Mouse (Mus musculus): ENCODE data around the gene Fscn1. TPM values are rescaled to one million over a fixed set of nuclear protein-coding genes. Genes with fewer than 3 reads are reported as not detected.

Gene Fscn1
- total RNA-seq (2021), result 10 to 100 TPM; 18.2 to 21.6 TPM
- long read RNA-seq, experiment 1, transcript Fscn1-201 (5 exons, 2,675 nt), result major isoform, 34 of 36 reads
- long read RNA-seq, experiment 1, partial matches to known transcripts, result 0 of 36 reads
- long read RNA-seq, experiment 1, other reads (novel, unspliced or antisense), result 2 of 36 reads
- long read RNA-seq, experiment 2, transcript Fscn1-201 (5 exons, 2,675 nt), result major isoform, 9 of 12 reads
- long read RNA-seq, experiment 2, partial matches to known transcripts, result 0 of 12 reads
- long read RNA-seq, experiment 2, other reads (novel, unspliced or antisense), result 3 of 12 reads

DNA sequence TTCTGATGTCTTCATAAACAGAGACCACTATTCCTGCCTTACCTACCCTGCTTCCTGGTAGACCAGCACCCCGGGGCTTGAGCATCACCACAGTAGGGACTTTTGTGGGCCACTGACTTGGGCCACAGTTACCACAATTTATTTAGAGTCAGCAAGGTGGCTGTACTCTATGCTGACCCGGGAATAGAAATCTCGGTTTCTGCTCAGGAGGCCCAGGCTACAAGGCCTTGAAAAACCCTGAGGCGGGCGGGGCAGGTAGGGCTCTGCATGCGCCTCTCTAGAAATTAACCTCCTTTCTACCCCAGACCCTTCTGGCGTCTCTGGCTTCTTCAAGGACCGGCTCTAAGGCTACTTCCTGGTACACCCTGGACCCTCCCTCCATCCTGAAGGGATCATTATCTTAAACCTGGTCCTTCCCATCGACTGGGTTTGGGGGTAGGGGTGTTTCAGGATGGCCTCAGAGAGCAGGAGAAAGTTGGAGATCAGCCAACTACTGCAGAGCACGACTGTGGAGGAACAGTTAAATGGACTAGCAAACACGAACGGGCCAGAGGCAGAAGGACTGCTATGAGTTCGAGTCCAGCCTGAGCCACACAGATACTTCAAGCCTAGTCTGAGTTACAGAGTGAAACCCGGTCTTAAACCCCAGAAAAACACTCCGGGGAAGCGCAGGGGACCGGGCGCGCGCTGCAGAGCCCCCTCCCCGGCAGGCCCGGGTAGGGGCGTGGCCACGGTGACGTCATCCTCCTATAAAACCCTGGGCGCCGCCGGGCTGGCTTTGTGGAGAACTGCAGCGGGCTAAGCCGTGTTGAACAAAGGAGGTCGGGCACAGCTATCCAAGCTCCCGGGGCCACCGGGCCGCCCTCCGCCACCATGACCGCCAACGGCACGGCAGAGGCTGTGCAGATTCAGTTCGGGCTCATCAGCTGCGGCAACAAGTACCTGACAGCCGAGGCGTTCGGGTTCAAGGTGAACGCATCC lies at the start of gene Fscn1:
Gene Fscn1, plus strand, starts transcription at position 768 of the 981 bp plus-strand sequence.
- peak; percentile 87 to 90 for DNase-seq

DNA sequence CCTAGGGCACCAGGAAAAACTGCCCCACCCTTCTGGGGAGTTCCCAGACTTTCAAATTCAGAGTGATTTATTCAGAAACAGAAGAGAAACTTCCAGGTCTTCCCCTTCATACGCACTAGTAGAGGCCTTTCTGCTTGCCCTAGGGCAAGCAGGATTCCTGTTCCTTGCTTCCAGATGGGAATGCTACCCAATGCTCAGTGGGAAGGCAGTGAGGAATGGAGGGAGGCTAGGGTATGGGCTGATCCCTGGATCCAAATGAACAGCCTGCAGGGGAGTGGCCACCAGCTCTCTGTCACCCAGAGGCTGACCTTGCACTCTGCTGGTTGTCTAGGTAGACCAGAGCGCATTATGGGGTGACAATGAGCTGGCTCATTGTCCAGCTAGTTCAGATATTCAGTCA lies 48.5 kb upstream of the Fscn1 start:
- no peak for DNase-seq

DNA sequence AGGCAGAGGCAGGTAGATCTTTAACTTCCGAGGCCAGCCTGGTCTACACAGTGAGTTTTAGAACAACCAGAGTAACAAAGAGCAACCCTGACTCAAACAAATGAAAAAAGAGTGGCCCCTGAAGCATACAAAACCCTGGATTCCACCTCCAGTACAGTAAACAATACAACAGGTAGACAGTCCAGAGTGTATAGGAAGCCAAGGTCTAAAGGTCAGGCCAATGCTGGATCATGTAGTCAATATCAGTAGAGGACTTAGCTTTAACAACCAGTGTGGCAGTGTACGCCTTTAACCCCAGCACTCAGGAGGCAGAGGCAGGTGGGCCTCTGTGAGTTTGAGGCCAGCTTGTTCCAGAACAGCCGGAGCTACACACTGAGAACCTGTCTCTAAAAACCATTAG lies 47.8 kb upstream of the Fscn1 start:
- no peak for DNase-seq

DNA sequence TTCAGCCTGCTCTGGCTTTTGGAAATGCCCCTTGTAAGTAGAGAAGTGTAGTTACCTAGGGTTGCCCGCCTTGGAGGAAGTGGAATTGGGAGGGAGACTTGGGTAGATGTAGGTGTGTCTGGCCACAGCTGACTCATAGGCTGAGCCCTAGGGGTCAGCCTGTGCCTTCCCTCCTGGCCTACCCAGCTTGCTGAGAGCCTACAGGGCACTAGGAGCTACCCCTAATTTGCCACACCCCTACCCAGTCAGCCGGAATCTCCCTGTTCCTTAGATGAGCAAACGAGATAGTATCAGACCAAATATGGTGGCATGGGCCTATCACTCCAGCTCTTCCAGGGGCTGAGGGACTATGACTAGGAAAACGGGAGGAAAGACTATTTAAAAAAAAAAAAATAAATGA lies 47.4 kb upstream of the Fscn1 start:
- DNase-seq, result no peak

DNA sequence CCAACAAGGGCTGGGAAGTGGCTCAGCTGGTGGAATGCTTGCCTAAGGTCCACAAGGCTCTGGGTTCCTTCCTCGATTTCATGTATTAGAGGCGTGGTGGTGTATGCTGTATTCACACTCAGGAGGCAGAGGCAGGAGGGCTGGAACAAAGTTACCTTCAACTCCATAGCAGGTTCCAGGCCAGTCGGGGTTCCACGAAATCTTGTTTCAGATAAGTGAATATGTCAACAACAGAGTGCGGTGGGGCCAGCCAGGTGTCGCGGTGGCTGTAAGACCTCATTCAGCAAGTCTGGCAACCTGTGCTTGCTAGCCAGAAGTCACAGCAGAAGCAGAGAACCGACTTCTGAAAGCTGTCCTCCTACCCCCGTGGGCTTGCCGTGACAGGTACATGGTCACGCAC lies 44.9 kb upstream of the Fscn1 start:
- DNase-seq, result no peak

DNA sequence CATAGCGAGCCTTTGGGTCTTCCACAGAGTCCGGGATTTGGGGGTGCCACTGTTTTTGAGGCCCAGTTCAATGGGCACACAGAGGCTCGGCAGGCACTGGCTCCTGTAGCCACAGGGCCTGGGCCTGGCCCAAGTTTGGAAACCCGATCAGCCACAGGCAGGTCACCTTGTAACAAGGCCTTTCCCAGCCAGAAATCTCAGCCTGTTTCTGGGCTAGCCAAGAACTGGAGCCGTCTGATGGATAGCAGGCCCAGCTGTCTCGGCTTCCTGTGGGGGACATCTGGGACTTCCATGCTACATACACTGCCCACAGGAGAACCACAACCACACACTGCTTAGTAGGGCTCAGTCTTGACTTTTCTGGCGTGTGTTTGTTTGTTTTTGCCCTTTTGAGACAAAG lies 43.5 kb upstream of the Fscn1 start:
- DNase-seq, result peak; percentile 41 to 70

DNA sequence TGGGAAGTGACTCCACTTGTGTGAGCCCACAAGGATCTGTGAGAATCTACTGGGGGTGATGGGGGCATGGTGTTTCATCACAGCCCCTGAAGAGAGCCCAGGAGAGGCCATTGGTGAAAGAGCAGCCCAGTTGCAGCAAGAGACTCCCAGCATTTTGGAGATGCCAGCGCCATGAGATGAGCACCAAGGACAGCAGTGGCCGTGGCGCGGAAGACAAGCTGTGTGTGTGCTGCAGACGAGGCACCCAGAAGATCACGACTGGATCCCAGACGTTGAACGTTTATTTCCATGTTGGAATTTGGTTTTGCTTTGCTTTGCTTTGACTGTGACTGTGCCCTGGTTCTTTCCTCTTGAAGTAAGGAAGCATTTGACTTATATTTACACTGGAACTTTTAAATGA lies 42.7 kb upstream of the Fscn1 start:
- DNase-seq, result no peak

DNA sequence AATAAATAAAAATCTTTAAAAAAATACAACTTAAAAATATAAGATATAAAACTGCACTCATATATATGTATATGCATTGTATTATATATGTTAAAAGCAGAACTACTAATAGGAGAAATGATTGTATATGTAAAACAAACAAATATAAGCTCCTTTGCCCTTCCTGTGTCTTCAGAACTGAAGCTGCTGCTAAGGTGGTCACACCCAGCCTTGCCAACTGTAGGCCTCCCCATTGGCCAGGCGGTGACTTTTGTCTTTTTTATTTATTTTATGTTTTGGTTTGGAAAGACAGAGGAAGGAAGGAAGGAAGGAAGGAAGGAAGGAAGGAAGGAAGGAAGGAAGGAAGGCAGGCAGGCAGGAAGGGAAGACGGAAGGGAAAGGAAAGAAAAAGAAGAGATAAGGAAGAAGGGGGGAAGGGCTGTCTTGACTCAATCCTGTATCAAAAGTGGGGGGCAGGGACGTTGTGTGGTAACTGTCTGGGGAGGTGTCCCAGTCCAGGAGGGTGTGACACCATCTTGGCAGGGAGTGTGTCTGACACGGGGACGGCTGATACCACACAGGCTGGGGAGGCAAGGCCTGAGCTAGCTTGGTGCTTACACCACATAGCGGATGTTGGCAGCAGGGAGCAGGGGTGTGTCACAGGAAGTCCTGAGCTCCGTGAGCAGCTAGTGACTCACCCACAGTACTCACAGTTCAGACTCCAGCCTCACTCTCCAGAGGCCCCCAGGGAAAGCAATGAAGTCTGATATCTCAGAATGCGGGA lies 39.7 kb upstream of the Fscn1 start:
- peak; percentile 89 to 96 for DNase-seq

DNA sequence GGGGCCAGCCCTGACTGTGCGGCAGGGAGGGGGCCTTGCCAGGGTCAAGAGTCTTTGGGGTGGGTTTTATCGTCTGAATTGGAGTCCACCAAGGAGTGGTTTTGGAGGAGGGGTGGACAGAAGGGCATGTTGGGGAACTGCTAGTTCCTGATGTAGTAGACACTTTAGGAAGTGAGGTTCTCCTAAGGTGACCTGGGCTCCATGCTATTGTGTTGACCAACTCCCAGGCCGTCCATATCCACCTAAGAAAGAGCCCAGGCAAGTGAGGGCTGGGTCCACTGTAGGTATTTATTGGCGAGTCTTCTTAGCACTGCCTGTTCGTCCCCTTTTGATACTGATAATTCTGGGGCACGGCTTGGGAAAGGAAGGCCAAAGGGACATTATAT lies 39.1 kb upstream of the Fscn1 start:
- no peak for DNase-seq

DNA sequence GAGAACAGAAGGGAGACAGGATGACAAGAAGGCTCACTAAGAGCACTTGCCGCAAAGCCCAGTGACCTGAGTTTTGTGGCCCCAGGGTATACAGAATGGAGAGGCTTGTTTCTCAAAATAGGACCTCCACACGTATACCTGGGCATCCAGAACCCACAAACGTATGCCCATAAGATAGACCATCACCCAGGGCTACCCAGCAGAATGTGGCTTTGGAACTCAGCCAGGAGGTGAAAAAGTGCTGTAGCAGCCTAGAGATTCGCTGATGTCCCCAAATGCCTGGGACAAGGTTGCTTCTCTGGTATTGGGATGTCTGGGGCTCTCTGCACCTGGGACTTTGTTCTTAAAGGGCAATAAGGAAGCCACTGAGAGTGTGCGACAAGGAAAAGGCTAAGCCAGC lies 37.9 kb upstream of the Fscn1 start:
- no peak for DNase-seq

DNA sequence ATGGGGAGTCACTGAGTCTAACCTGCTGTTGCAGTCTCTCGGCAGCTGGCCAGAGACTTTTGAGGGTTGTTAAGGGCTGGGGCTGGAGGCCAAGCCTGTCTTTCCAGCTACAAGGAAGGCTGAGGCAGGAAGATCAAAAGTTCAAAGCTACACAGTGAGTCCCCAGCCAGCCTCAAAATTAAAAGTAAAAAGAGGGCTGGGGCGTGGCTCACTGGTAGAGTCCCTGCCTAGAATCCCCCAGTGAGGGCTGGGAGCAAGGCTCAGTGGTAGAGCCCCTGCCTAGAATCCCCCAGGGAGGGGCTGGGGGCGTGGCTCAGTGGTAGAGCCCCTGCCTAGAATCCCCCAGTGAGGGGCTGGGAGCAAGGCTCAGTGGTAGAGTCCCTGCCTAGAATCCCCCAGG lies 36.4 kb upstream of the Fscn1 start:
- DNase-seq, result no peak

DNA sequence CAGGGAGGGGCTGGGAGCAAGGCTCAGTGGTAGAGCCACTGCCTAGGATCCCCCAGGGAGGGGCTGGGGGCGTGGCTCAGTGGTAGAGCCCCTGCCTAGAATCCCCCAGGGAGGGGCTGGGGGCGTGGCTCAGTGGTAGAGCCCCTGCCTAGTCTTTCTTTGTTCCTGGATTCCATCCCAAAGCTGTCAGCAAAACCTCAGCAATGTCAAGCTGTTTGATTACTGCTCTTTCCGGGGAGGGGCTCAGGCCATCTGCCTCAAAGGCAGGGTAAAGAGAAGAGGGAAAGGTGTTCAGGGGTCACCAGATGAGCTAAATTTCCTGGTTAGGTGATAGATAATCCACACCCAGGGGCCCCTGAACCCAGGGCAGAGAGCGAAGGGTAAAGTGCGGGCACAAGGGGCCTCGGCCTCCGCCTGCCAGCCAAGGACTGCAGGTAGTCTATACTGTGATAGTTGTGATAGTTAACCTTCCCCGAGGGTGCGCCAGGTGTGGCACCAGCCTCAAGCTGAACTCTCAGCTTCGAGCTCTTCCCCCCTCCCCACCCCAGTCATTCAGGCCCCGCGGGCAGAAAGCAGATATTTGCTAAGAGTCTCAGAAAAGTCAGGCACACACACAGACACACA lies 35.7 kb upstream of the Fscn1 start:
- DNase-seq, result no peak

DNA sequence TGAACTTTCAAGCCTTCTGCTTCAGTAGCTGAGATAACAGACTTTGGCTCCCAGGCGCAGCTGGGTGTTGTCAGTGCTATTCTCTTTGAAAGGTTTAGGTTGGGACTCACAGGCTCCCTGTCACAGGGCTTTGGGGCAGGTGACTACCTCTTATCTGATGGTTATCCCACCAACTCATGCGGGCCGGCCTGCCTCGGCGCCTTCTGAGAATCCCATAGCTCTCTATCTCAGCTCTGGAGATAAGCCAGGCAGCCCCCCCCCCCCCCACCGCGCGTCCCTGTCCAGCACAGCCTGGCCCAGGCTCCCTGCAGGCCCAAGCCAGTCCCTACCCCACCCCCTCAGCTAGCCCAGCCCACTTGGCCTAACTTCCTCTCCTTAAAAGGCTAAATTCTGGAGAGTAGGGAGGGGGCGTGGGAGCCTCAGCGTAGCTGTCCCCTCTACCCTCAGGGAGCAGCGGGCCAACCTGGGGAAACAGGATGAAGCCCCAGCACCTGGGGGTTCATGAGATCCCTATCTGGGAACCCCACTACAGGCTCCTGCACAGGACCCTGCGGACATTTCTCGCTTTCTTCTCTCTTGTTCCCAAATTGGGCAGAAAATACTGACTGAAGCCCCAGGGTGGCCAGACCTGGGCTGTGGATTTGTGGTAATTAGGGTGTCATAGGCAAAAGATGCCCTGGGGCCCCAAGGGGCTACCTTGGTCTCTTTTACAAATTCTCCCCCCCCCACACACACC lies 33.8 kb upstream of the Fscn1 start:
- peak; percentile 83 to 86 for DNase-seq

DNA sequence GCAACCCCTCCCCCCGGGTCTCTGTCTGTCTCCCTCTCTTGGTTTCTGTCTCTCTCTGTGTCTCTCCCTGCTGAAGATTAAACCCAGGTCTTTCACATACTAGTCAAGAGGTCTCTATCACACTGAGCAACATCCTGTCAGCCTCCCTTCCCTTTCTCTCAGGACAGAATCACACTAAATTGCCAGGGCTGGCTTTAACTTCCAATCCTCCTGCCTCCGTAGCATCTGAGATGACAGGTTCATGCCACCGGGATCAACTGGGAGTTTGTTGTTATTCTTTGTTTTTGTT lies 33.3 kb upstream of the Fscn1 start:
- no peak for DNase-seq

DNA sequence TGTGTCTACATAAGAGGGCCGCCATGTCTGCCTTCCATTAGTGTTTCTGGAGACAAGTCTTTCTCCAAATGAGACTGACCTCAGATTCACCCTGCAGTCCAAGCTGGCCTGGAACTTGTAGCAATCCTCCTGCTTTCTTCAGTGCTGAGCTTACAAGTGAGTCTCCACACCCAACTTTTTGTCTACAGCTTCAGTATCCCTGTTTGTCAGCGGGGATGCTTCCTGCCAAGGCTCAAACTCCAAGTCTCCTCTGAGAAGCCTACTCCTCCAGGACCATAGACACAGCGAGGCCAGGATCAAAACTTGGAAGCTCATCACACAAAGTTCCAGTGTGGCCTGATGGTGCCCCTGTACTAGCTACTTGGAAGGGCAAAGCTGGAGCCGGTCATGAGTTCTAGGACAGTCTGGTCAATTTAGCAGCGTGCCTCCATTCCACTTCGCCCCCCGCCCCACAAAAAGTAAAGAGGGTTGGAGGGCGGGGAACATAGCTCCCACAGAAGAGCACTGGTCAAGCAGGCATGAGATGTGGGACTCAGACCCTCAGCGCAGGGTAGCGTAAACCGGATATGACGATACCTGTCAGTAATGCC lies 32.7 kb upstream of the Fscn1 start:
- no peak for DNase-seq

DNA sequence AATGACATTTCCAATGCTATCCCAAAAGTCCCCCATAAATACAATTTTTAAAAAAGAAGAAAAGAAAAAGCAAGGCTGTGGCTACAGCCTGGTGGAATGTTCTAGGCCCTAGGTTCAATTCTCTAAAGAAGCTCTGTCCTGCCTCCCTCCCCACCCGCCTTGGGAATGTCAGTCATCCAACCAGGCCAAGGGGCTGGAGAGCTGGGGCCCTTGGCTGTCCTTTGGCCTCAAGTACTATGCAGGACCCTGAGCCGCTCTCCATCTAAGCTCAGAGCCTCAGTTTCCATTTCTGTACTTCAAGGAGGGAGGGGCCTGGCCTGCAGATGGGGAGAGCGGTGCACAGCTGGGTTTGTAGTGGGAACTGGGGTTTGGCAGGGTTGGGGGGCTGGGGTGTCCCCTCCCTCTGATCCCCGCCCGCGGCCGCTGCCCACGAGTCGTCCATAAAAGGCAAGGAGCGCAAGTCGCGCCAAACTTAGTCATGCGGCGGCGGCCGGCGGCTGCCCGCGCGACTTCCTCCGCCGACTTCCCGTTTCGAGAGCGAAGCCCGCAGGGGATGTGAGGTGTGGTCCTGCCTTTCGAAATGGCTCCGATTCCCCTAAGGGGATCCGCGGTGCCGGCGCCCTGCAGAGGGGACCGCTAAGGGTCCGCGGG lies 31.3 kb upstream of the Fscn1 start:
- DNase-seq, result peak; percentile 91 to 96

DNA sequence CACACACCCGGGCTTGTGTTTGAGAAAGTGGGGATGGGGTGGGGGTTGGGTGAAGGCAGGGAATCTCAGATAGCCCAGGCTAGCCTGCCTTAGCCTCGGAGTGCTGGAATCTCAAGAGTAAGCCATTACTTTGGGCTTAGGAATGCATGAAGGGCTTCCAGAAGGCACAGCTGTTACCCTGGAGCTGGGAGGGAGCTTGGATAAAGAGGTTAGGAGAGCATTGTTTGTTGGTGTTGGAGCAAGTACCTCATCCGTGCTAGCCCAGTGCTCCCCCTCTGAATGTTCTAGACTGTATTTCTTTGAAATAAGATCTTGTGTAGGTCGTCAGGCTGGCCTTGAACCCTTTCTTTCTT lies 30.8 kb upstream of the Fscn1 start:
- no peak for DNase-seq

DNA sequence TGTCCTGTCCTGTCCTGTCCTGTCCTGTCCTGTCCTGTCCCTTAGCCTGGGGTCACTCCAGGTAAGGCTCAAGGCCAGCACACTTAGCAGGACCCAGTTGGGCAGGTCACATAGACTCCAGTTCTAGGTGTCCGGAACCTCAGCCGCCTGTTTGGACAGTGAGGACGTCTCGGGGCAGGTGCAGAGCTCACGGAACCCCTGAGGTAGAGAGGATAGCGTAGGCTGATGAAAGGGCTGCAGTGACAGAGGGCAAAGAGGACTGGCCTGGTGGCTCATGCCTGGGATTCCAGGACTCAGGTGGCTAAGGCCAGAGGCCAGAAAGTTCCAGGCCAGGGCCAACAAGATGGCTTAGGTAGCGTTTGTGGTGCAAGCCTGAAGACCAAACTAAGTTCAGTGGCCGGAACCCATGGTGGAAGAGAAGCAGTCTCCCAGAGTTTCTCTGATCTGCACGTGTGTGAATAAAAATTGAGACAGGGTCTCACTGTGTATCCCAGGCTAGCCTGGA lies 28.9 kb upstream of the Fscn1 start:
- DNase-seq, result no peak

DNA sequence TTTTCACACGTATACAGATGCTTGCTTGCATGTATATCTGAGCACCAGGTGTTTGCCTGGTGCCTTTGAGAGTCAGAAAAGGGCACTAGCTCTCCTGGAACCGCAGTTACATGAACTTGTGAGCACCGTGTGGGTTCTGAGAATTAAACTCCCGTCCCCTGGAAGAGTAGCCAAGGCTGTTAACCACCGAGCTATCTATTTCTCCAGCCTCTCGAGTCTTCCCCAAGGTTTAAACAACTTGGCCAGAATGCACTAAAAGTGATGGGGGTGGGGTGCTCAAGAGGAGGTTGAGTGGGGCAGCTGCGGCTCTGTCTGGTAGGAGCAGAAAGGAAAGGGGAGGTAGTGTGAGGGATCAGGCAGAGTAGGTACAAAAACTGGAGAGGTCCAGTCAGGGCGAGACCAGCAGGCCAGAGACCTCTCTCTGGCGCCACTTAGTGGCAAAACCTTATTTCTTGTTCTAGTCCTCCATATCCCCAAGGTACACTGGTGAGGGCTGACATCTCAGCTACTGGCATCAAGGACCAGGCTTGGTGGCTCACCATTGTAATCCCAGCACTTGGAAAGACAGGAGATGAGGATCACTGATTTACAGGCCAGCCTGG lies 28.0 kb upstream of the Fscn1 start:
- DNase-seq, result peak; percentile 92 to 93

DNA sequence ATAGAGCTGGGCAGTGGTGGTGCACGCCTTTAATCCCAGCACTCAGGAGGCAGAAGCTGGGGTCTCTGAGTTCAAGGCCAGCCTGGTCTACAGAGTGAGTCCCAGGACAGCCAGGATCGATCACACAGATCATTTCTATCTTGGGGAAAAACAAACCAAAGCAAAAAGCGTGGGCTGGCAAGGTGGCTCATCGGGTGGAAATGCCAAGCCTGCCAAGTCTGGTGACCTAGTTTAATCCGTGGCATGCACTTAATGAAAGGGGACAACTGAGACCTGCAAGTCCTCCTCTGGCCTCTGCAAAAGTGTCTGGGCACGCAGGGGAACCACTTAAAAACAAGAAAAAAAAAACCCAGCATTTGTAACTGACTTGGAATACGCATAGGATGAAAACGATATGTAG lies 27.4 kb upstream of the Fscn1 start:
- no peak for DNase-seq

All from heart, adult 18-20 months (tissue).